Mouse (Mus musculus) adrenal gland, postnatal 25 days (tissue): ENCODE data around the gene Emc8. TPM values are rescaled to one million over a fixed set of nuclear protein-coding genes. Genes with fewer than 3 reads are reported as not detected.

Source experiments
- DNase-seq: peaks from one replicate; pipeline ENCODE4 v3.0.0; 2021; ENCODE audit warnings: mixed read lengths
- total RNA-seq: library from RNA; stranded (reverse); gene quantifications from 2 replicates; pipeline ENCODE4 v1.2.3, GENCODE M21; 2021

The Emc8 gene
- total RNA-seq, 1 experiment from 2014 or later: 90.1 TPM

DNA sequence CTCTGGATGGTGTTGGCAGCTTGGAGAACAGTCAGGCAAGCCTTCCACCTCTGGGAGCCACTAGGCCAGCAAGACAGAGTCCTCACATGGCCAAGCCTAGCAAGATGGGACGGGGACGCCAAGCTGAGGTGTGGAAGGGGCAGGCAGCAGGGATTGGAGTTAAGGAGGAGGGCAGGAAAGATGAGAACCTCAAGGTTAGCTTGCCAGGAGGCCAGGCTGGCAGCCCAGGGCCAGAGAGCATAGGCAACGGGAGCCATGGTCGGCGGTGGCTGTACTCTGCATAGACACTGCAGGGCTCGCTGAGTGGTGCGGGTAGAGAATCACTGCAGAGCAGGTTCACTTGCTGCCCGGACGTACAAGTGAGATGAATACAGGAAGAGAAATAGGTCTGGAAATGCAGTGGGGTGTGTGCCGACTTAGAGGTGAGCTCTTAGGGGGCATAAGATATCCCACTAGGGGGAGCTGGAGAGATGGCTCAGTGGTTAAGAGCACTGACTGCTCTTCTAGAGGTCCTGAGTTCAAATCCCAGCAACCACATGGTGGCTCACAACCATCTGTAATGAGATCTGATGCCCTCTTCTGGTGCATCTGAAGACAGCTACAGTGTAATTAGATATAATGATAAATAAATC is 26.2 kb downstream of the Emc8 start:
- no peak for DNase-seq

DNA sequence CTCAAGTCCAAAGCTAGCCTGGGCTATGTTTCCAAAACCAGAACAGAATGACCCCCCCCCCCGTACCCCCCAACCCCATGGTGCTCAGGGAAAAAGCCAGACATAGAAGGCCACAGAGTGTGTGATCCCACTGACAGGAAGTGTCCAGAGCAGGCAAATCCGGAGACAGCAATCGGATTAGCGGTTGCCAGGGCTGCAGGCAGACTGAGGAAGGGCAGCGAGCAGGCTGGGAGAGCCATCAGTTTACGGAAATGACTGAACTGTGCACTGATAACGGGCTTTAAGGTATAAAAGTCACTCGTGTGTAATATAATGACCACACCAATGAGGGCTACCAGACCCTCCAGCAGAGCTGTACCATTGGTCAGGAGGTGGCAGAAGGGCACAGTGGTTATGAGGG is 27.1 kb downstream of the Emc8 start:
- no peak for DNase-seq

DNA sequence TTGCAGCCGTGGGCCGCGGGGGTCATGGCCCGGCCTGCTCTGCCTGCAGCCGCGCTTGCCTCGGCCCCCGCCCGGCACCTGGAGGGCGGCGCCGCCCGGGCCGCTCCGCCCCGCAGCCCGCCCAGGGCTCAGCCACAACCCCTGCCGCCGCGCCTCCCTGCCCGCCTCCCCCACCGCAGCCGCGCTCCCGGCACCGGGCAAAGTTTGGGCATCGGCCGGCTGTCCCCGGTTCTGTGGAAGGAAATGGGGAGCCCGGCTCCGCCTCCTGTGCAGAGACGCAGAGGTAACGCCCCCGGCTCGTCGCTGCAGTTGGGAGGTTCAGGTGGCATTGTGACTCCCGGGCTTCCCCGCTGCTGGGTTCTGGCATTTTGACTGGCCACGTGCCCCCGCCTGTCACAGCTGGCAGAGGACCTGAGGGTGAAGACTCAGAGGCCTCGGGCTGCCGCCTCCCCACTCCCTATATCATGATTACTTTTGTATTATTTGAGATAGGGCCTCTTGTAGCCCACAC is 34.0 kb downstream of the Emc8 start:
- DNase-seq: peak; percentile 79

DNA sequence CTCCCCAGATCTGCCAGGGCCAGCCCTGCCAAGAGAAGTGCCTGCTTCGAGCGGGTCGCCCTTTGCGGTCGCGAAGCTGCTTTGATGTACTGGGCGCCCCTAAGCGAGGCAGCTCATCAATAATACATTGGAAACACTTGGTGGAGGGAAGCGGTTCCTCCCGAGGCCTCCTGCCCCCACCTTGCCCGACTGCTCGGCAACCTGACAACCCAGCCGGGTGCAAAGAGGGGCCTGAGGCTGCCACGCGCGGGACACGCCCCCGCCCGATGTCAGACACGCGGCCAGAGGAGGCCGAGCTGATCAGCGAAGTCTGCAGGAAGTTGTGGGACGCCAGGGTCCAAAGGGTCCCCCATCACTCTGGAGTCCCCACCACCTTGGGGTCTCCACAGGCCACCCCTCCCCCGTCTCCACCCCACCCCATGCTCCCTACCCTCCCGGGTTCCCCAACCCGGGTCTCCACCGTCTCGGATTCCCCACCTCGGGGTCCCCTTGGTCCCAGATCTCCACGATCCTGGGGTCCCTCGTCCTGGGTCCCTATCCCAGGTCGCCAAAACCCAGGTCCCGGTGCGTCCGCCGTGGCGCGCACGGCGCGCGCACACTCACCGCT is 34.6 kb downstream of the Emc8 start:
- no peak for DNase-seq

DNA sequence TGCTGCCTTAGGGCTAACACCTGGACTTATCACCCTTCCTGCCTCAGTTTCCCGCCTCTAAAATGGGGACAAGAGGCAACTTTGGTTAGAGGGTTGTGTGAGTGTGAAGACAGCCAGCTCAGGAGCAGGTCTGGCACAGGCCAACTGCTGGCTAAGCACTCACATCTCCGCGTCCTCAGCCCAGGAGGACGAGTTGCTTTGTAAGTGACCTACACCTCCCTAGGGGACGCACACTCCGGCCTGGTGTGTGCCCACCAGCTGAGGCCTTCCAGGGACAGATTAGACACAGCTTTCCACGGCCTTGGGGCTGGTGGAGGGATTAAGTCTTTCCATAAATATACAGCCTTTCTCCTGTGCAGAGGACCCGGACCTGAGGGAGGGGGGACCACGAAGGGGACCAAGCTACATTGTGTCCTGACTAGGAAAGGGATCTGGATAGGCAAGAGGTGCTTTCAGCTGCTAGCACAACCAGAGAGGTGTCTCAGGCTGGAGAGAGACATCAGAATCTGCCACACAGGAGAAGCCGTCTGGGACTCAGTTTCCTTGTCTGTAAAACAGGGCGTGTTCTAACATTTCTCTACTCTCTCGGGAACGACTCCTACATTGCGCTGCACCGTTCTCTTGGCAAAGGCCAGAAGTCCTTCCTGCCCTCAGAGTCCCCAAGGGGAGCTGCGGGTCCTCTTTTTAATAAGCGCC is 35.3 kb downstream of the Emc8 start:
- no peak for DNase-seq

DNA sequence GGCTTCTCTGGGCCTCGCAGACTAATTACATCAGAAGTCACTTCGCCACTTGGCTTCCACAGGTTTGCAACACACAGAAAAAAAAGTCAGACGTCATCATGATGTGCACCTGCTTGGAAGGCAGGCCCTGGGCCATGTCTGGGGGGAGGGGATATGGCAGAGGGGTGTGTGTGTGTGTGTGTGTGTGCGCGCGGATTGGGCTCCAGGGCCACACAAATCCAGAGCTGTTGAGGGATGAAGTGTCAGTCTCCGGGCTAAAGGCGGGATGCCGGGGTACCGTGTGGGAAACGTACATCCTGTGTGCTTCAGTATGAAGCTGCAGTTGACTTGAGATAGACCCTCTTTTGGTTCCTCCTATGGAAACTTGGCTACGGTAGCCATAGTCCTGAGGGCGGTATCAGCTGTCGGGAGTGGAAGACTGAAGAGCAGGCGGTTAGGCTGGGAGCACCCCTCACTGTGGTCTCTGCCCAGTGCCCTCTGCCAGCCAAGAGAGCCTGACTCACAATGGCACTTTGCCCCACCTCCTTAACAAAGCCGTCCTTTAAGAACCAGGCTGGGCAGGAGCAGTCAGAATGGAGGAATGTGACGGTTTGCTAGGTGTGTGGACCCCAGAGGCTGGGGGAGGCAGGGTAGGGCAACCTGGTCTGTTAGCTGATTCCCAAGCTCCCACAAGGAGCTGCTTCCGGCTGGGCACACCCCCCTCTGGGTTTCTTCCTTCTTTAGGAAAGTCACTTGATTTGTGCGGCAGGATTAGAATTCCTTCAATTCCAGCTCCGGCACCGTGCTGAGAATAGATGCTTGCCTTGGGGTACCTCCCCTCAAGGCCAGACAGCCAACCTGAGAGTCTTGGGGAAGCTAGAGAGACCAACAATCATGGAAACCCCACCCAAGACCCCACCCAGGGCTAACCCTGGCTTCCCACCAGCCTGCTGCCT is 36.7 kb downstream of the Emc8 start:
- no peak for DNase-seq

DNA sequence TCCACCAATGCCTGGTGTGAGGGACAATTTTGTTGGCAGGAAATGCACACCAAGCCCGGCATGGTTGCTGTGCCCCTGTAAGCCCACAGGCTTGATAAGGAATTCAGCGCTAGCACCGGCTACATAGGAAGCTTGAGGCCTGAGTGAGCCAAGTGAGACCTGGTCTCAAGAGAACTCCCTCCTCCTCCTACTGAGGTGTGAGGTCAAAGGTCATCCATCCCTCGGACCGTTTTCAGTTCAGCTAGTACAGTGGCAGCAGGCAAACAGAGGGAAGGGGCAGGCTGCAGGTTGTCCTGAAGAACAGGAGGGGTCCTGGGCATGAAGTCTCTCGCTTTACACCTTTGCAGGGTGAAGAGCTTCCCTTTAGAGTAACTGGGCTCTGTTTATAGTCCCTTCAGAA is 37.5 kb downstream of the Emc8 start:
- no peak for DNase-seq

DNA sequence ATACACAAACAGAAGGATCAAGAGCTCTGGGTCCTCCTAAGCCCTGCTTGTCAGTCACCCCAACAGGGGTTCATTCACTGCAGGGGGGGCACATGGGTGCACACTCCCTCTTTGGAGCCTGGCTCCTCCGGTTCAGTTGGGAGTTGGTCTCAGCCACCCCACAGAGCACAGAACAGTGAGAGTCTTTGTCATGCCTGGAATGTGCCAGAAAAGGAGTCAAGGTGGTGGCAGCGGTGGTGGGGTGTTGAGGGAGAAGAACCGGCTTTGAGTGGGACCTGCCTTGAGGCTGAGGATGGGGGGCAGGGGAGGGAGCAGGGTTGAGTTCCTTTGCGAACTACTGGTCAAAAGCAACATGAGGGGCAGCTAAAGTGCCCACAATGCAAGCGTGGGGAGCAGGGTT is 38.3 kb downstream of the Emc8 start:
- DNase-seq: no peak

DNA sequence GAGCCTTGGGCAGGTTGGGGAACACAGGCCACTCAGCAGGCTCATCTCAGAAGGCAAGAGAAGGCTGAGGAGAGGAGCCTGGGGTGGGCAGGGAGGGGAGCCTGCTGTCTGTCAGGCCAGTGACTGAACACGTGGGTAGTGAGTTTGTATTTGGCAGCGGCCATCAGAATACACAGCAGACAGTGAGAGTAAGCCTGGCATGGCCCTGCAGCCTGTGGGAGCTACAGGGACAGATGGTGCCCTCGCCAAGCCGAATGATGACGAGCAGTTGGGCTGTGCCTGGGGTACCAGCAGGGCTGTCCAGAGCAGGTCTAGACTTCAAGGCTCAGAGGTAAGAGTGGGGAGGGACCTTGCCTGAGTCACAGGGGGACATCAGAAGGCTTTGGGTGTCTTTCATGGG is 41.1 kb downstream of the Emc8 start:
- no peak for DNase-seq

DNA sequence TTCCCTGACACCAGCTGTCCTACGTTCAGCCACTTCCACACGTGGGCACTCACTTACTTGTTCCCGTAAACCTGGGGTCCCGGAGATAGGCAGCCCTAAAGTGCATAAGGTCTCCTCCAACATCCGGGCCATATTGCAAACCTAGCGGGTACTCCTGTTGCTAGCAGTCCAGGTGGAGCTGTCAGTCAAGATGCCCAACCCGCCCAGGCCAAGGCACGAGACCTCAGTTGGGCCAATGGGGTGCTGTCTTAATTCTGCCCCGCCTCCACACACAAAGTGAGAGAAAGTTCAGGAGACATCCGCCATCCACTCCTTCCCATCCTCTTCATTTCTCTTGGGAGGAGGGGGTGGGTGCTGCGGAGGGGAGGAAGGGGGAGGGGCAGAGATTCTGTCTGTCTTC is 41.9 kb downstream of the Emc8 start:
- DNase-seq: no peak

DNA sequence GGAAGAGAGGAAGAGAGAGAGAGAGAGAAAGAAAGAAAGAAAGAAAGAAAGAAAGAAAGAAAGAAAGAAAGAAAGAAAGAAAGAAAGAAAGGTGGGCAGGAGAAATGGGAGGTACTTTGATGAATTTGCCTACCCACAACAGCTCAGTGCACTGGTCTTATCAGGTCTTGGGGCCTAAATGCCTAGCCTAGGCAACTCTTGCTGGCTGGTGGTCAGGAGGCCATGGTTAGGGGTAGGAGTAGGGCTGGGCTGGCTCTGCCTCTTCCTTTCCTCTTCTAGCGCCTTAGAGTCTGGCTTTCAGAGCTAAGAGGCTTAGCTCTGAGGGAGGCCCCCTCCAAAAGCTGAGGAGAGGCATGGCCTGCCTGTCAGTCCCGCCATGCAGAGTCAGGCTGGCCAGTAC is 44.8 kb downstream of the Emc8 start:
- no peak for DNase-seq

DNA sequence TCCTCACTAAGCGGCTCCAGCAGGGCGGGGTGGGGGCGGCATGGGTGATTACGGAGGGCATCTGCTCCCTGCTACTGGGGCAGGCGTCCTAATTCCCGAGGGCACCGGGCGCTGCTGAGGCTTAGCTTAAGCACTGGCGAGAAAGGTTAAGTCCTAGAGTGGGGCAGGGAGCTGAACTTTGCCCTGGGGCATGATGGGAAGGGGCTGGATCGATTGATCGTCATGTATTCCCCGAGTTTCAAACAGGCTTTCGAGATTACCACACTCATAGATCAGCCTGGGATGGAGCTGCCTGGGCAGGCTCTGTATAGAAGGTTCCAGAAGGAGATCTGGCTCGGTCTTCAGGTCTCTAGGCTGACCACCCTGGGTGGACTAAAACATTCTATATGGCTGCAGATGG is 46.2 kb downstream of the Emc8 start:
- DNase-seq: no peak

DNA sequence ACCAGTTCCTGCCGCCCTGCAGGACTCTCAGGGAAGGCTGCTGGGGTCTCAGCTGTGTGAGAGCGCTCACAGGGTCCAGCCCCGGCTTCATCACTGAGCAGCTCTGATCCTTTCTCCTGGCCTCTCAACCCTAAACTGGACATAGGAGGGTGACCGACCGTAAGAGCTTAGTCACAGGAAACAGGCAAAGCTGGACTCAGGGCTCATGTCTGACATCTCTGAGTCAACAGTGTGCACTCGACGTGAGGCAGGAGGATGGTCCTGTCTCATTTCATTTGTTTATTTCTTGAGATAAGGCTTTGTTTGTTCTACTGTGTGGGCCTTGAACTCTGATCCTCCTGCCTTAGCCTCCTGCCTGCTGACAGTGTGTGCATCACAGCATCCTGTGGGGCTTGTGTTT is 47.9 kb downstream of the Emc8 start:
- no peak for DNase-seq

DNA sequence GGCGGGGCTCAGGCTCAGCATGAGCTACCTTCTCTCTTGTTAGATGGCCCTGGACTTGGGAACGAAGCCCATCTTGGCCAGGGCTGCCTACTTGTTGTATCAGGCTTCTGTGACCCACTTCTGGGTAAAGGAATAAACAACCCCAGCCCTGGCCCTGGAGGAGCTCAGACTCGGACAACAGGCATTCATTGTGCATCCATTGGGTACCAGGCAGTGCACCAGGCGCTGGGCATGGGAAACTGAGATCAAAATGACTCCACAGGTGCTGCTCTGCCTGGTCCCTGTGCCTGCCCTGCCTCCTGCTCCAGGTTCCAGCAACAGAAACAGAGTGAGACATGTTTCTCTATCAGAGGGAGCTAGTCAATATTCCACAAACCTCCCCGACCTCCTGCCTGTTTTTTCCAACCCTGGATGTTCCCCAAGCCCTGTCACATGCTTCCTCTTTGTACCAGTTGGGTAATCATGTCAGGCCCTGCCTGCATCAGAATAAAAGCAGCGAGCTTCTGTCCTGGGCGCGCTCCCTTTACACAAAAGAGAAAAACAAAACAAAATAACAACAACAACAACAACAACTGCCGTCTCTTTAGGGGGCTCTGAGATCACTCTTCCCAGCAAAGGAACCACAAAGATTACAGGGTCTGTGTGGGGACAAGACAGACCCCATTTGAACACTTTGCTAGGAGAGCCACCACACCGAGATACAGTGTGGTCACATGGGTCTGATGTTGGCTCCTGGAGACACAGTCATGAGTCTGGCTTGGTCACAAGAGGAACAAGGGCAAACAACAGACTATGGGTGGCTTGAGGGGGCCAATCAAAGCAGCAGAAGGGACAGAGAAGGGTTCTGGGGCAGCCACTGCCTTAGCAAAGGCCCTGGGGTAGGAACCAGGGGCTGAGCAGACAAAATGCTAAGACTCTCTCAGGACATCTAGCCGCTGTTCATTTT is 48.9 kb downstream of the Emc8 start:
- DNase-seq: no peak

DNA sequence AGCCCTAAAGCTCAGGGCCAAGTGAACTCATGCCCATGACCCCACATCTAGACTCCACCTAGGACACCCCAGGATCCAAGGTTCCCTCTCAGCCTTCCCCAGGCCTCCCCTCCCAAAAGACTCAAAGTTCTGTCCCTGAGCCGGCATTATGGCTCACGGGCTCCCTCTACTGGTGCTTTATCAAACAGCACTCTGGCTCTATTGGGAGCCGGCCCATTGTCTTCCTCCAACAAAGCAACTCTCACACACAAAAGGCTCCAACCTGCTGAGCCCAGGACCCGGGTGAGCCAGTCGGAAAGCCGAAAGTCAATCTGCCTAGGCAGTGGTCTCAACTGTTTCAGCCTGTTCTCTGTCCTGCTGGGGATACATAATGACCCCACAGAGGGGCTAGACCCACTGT is 50.3 kb downstream of the Emc8 start:
- peak; percentile 64 for DNase-seq

DNA sequence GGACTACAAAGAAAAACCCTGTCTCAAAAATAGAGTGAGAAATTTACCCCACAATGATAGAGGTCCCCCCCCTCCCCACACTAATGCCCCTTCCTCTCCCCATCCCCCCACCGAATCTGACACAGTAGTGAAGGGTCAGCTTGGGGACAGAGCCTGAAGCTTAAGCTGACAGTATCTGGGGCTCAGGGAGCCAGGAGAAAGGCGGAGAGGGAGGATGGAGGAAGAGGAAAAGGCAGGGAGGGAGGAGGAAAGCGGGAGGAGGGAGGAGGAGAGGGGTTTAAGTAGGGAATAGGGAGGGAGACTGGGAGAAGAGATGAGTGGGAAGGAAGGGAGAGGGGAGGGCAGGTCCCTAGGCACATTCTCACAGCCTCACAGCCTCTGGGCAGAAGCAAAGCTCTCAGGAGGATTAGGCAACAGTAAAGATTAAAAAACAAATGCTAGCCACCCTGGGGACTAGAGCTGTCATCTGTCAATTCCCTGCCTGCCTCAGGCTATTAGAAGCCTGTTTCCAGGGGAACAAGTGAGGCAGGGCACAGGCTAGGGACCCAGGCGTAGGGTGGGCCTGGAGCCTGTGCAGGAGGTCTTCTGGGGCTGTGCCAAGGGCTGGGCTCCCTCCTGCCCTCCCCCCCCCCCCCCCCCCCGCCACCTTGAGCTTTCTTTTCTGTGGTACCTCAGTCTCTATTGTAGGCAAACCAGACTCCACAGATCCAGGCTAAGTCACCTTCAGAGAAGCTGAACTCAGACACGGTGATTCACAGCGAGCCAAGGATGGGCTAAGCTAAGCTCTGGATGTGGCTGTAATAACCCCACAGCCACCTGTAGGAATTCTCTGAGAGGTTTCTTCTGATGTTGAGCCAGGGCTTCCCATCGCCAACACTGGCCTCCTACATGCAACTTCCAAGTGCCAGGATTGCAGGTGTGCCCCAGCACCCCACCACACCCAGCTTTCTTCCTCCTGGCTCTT is 51.4 kb downstream of the Emc8 start:
- no peak for DNase-seq

DNA sequence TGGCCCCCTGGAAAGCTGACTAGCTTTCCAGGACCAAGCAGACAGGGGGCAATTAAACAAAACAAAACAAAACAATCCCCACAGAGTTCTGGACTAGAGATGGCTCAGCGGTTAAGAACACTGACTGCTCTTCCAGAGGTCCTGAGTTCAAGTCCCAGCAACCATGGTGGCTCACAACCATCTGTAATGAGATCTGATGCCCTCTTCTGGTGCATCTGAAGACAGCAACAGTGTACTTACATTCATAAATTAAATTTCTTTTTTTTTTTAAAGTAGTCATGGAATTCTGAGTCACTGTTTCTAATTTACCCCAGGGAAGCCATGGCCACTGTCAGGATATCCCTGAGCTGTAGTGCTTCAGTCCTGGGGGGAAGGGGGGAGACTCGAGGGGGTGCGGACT is 53.9 kb downstream of the Emc8 start:
- no peak for DNase-seq

DNA sequence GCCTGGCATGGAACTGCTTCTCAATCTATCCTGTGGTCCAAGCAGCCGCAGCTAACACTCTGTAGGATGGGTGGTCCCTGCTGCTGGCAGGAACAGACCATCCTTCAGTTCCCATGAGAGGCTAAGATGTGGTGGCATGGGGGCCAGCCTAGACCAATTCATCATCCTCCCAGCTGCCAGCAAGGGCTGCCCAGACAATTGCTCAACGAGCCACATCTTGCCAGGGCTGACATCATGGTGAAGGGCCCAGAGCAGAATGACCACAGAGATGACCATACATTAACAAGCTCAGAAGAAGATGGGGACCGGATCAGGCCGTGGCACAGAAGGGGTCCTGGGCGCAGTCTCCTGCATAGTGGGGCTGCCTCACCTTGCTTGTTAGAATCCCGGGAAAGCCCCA is 57.5 kb downstream of the Emc8 start:
- no peak for DNase-seq

DNA sequence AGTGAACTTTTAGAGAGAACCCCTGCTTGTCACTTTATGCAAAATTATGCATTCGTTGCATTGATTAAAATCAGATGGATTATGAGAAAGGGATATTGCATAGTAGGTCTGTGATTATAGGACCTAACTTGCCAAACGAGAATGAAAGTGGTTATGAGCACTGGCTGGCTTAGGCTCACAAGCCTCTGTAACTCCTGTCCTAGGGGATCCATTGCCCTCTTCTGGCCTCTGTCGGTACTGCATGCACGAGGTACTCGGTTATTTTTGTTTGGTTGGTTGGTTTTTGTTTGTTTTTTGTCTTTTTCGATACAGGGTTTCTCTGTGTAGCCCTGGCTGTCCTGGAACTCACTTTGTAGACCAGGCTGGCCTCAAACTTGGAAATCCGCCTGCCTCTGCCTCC is 60.5 kb downstream of the Emc8 start:
- DNase-seq: peak; percentile 77

DNA sequence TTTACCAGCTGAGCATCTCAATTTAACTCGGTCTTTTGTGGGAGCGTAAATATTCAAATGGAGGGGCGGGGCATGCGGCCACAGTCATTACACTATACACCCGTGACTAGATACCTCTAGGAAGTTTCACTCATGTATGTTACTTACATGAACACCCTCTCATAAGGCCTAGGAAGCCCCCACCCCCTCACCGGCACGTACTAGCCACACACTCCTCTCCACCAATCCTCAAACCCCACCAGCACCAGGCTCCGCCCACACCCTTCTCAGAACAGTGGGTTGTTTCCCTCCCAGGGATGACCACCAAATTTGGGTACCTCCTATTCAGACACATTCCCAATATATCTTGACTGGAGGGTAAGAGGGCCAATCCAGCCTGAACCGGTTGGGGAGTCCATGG is 60.9 kb downstream of the Emc8 start:
- no peak for DNase-seq
